Mouse (Mus musculus) MEL (cell line): Measurements from ENCODE around the gene Lbp. TPM values are rescaled to one million over a fixed set of nuclear protein-coding genes. Genes with fewer than 3 reads are reported as not detected.

Experiments used
- DNase-seq: peaks from one replicate; pipeline ENCODE4 v3.0.0; 2011; ENCODE audit warnings: low read depth, low spot score
- H3K27ac ChIP-seq: 2 replicates; pipeline ENCODE4 v1.5.1; 2012; ENCODE audit warnings: low read depth, mild to moderate bottlenecking, control low read depth, low read length, moderate library complexity; ENCODE audit not compliant: control insufficient read depth
- H3K27me3 ChIP-seq, 2 experiments: fragments of 150-350 bp in 1 of 2; sonication (generic) in 1 of 2; 2 replicates each; pipeline ENCODE4 v1.6.1; 2012; ENCODE audit warnings: low read length in 2 of 2, mild to moderate bottlenecking in 2 of 2, improper control_type of control experiment in 1 of 2, moderate library complexity in 1 of 2; ENCODE audit not compliant: insufficient read depth in 2 of 2, control insufficient read depth in 1 of 2
- H3K36me3 ChIP-seq, 2 experiments: 2 replicates each; pipeline ENCODE4 v1.6.1; 2012 to 2014; ENCODE audit warnings: low read length in 2 of 2, improper control_type of control experiment in 1 of 2, inconsistent platforms in 1 of 2, mild to moderate bottlenecking in 1 of 2; ENCODE audit not compliant: insufficient read depth in 2 of 2, control insufficient read depth in 1 of 2
- H3K4me1 ChIP-seq, 2 experiments: fragments of 150-350 bp in 1 of 2; sonication (generic) in 1 of 2; 2 replicates each; pipeline ENCODE4 v1.6.1; 2012; ENCODE audit warnings: low read length in 2 of 2, improper control_type of control experiment in 1 of 2, mild to moderate bottlenecking in 1 of 2; ENCODE audit not compliant: insufficient read depth in 2 of 2, control insufficient read depth in 1 of 2
- H3K4me3 ChIP-seq, 2 experiments: fragments of 150-350 bp in 1 of 2; sonication (generic) in 1 of 2; 2 replicates each; pipeline ENCODE4 v1.5.1; 2012; ENCODE audit warnings: low read depth in 2 of 2, low read length in 2 of 2, mild to moderate bottlenecking in 2 of 2, moderate library complexity in 2 of 2, control low read depth in 1 of 2, improper control_type of control experiment in 1 of 2; ENCODE audit not compliant: control insufficient read depth in 1 of 2, insufficient read depth in 1 of 2
- H3K79me2 ChIP-seq: 2 replicates; pipeline ENCODE4 v1.6.1; 2012; ENCODE audit warnings: mild to moderate bottlenecking, low read length, moderate library complexity; ENCODE audit not compliant: control insufficient read depth, poor library complexity, insufficient read depth
- H3K9ac ChIP-seq: 2 replicates; pipeline ENCODE4 v1.6.1; 2012; ENCODE audit warnings: low read depth, mild to moderate bottlenecking, control low read depth, low read length, moderate library complexity; ENCODE audit not compliant: control insufficient read depth, poor library complexity, severe bottlenecking
- H3K9me3 ChIP-seq: fragments of 150-350 bp; sonication (generic); replicated peaks from 2 replicates; pipeline ENCODE4 v1.6.1; 2012; ENCODE audit warnings: mild to moderate bottlenecking, low read length, improper control_type of control experiment, moderate library complexity; ENCODE audit not compliant: insufficient read depth
- ELF1 ChIP-seq: IDR thresholded peaks from 2 replicates; pipeline ENCODE4 v1.6.1; 2014; ENCODE audit warnings: low read depth, mild to moderate bottlenecking, inconsistent platforms, low read length, improper control_type of control experiment, moderate library complexity
- EP300 ChIP-seq, 2 experiments: IDR thresholded peaks; 2 replicates each; pipeline ENCODE4 v1.6.1; 2011; ENCODE audit warnings: improper control_type of control experiment in 2 of 2, low read length in 2 of 2, low read depth in 1 of 2, mild to moderate bottlenecking in 1 of 2
- ETS1 ChIP-seq: IDR thresholded peaks from 2 replicates; pipeline ENCODE4 v1.6.1; 2012; ENCODE audit warnings: low read depth, mild to moderate bottlenecking, inconsistent platforms, low read length, improper control_type of control experiment, moderate library complexity
- GABPA ChIP-seq: IDR thresholded peaks from 2 replicates; pipeline ENCODE4 v1.6.1; 2012; ENCODE audit warnings: low read depth, mild to moderate bottlenecking, inconsistent platforms, low read length, improper control_type of control experiment, moderate library complexity
- HCFC1 ChIP-seq: IDR thresholded peaks from 2 replicates; pipeline ENCODE4 v1.6.1; 2012; ENCODE audit warnings: low read depth, mild to moderate bottlenecking, inconsistent platforms, low read length, improper control_type of control experiment, moderate library complexity
- KAT2A ChIP-seq: conservative IDR thresholded peaks from 2 replicates; pipeline ENCODE4 v1.6.1; 2012; ENCODE audit warnings: low read depth, low read length, improper control_type of control experiment, inconsistent platforms
- MAZ ChIP-seq: IDR thresholded peaks from 2 replicates; pipeline ENCODE4 v1.6.1; 2012; ENCODE audit warnings: low read depth, mild to moderate bottlenecking, inconsistent platforms, low read length, improper control_type of control experiment
- MEF2A ChIP-seq: IDR thresholded peaks from 2 replicates; pipeline ENCODE4 v1.6.1; 2014; ENCODE audit warnings: low read depth, mild to moderate bottlenecking, inconsistent platforms, low read length, improper control_type of control experiment; ENCODE audit not compliant: poor library complexity, insufficient replicate concordance, severe bottlenecking; ENCODE audit errors: extremely low read depth
- MXI1 ChIP-seq: IDR thresholded peaks from 2 replicates; pipeline ENCODE4 v1.6.1; 2011; ENCODE audit warnings: mild to moderate bottlenecking, low read depth, low read length, improper control_type of control experiment
- NELFE ChIP-seq: IDR thresholded peaks from 2 replicates; pipeline ENCODE4 v1.6.1; 2011; ENCODE audit warnings: low read depth, low read length, improper control_type of control experiment
- POLR2A ChIP-seq, 2 experiments: IDR thresholded peaks; 2 replicates each; pipeline ENCODE4 v1.6.1; 2011 to 2012; ENCODE audit warnings: low read length in 2 of 2, mild to moderate bottlenecking in 2 of 2, control low read depth in 1 of 2, improper control_type of control experiment in 1 of 2, low read depth in 1 of 2, moderate library complexity in 1 of 2; ENCODE audit not compliant: control insufficient read depth in 1 of 2, insufficient read depth in 1 of 2, poor library complexity in 1 of 2
- SIN3A ChIP-seq: IDR thresholded peaks from 2 replicates; pipeline ENCODE4 v1.6.1; 2012; ENCODE audit warnings: low read length, improper control_type of control experiment, inconsistent platforms
- TAL1 ChIP-seq: IDR thresholded peaks from 2 replicates; pipeline ENCODE4 v1.6.1; 2012; ENCODE audit warnings: mild to moderate bottlenecking, inconsistent platforms, low read length, moderate library complexity, mixed read lengths
- TCF12 ChIP-seq: IDR thresholded peaks from 2 replicates; pipeline ENCODE4 v1.6.1; 2014; ENCODE audit warnings: low read depth, mild to moderate bottlenecking, inconsistent platforms, low read length, improper control_type of control experiment, moderate library complexity
- UBTF ChIP-seq: IDR thresholded peaks from 2 replicates; pipeline ENCODE4 v1.6.1; 2012; ENCODE audit warnings: low read depth, mild to moderate bottlenecking, inconsistent platforms, low read length, improper control_type of control experiment, moderate library complexity, borderline replicate concordance; ENCODE audit not compliant: insufficient read depth
- USF1 ChIP-seq: IDR thresholded peaks from 2 replicates; pipeline ENCODE4 v1.6.1; 2014; ENCODE audit warnings: low read depth, mild to moderate bottlenecking, inconsistent platforms, low read length, improper control_type of control experiment, moderate library complexity
- USF2 ChIP-seq, 2 experiments: IDR thresholded peaks; 2 replicates each; pipeline ENCODE4 v1.6.1; 2011 to 2012; ENCODE audit warnings: improper control_type of control experiment in 2 of 2, low read length in 2 of 2, borderline replicate concordance in 1 of 2, inconsistent platforms in 1 of 2, low read depth in 1 of 2, mild to moderate bottlenecking in 1 of 2; ENCODE audit not compliant: insufficient read depth in 1 of 2
- ZC3H11A ChIP-seq: IDR thresholded peaks from 2 replicates; pipeline ENCODE4 v1.6.1; 2012; ENCODE audit warnings: low read depth, mild to moderate bottlenecking, inconsistent platforms, low read length, improper control_type of control experiment
- ZKSCAN1 ChIP-seq: IDR thresholded peaks from 2 replicates; pipeline ENCODE4 v1.6.1; 2012; ENCODE audit warnings: low read depth, mild to moderate bottlenecking, inconsistent platforms, low read length, improper control_type of control experiment, moderate library complexity
- ZNF384 ChIP-seq: IDR thresholded peaks from 2 replicates; pipeline ENCODE4 v1.6.1; 2012; ENCODE audit warnings: low read depth, mild to moderate bottlenecking, inconsistent platforms, low read length, improper control_type of control experiment
- polyA plus RNA-seq, 2 experiments: library from polyadenylated mRNA; stranded (reverse) in 1 of 2; unstranded in 1 of 2; fragments of >175 nt in 1 of 2; fragments of >200 nt in 1 of 2; gene quantifications; 2 replicates each; pipeline versions ENCODE4 v1.2.1 to v1.2.4; 2012; ENCODE audit warnings: low replicate concordance in 2 of 2, low read depth in 1 of 2; ENCODE audit not compliant: insufficient read length in 2 of 2, insufficient read depth in 1 of 2, missing spikeins in 1 of 2
- total RNA-seq: library from RNA; depleted of rRNA; stranded (reverse); fragments of 300-350 nt; gene quantifications from 2 replicates; pipeline ENCODE4 v1.2.3, GENCODE M21; 2012

Gene Lbp
- total and polyA plus RNA-seq, 3 experiments, result not detected

GRCm38 (mm10) chr2:158368313-158368712 lies 62.0 kb downstream of the Lbp start:
- Histone ChIP-seq H3K4me3 (no peak overlapping the region), H3K9ac (no peak overlapping the region), H3K4me1 (peaks cover 6 to 11% of the 10 kb centered on the region in 2 experiments; a peak in 3 of 4 replicates), H3K36me3 (peaks cover 0 to 2% of the 10 kb centered on the region in 2 experiments; a peak in 2 of 4 replicates), H3K27me3 (no peaks in the 10 kb centered on the region), H3K79me2 (no peaks in the 10 kb centered on the region), H3K9me3 (no peaks in the 10 kb centered on the region), H3K27ac (no peak overlapping the region)
- DNase-seq, result no peak
- TF ChIP-seq ETS1, result no peak
- no peak for TF ChIP-seq KAT2A
- no peak for TF ChIP-seq MAZ
- TF ChIP-seq MEF2A, result no peak
- TF ChIP-seq USF1, result no peak
- no peak for TF ChIP-seq TAL1
- no peak for TF ChIP-seq ZKSCAN1
- TF ChIP-seq MXI1, result no peak
- no peak for TF ChIP-seq ZC3H11A
- no peak for TF ChIP-seq ZNF384
- no peak for TF ChIP-seq ELF1
- no peak for TF ChIP-seq HCFC1
- no peak for TF ChIP-seq POLR2A (IDR thresholded peaks at IDR 0.05; ENCODE audit: control insufficient read depth in 1 of 2, insufficient read depth in 1 of 2, low read depth in 1 of 2, low read length in 2 of 2, poor library complexity in 1 of 2)
- TF ChIP-seq UBTF, result no peak
- TF ChIP-seq TCF12, result no peak
- no peak for TF ChIP-seq SIN3A
- no peak for TF ChIP-seq USF2 (IDR thresholded peaks at IDR 0.05; ENCODE audit: borderline replicate concordance in 1 of 2, insufficient read depth in 1 of 2, low read depth in 1 of 2, low read length in 2 of 2)

GRCm38 (mm10) chr2:158369474-158370172 lies 63.3 kb downstream of the Lbp start:
- DNase-seq, result no peak
- Histone ChIP-seq H3K27ac (no peak overlapping the region), H3K4me1 (peaks cover 6 to 13% of the 10 kb centered on the region in 2 experiments; a peak in 3 of 4 replicates), H3K9me3 (no peaks in the 10 kb centered on the region), H3K9ac (no peak overlapping the region), H3K36me3 (peaks cover 0 to 2% of the 10 kb centered on the region in 2 experiments; a peak in 2 of 4 replicates), H3K4me3 (no peak overlapping the region), H3K27me3 (no peaks in the 10 kb centered on the region), H3K79me2 (no peaks in the 10 kb centered on the region)
- TF ChIP-seq USF1, result no peak
- TF ChIP-seq ZKSCAN1, result no peak
- TF ChIP-seq NELFE, result no peak
- no peak for TF ChIP-seq EP300 (IDR thresholded peaks at IDR 0.05; ENCODE audit: low read depth in 1 of 2, low read length in 2 of 2)
- no peak for TF ChIP-seq ETS1
- TF ChIP-seq GABPA, result no peak
